Mouse (Mus musculus): Measurements from ENCODE around the gene Riox1.

DNA sequence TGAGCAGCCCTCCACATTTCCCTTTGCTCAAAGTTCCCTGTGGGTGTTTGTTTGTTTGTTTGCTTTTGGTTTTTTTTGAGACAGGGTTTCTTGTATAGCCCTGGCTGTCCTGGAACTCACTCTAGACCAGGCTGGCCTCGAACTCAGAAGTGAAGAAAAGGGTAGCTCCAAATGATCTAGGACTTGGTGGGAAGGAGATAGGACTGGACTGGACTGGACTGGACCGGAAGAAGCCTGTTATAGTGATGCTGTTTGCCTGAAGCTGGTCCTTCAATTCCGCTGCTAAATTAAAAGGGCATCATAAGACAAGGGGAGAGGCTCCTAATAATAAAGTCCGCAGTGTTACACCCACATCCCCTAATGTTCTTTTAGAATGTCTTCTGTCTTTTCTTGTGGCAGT, 38.1 kb downstream of the Riox1 start:
- TF ChIP-seq ZNF384 (IDR thresholded peaks at IDR 0.05; ENCODE audit: low read depth, low read length) (no peak), HCFC1 (IDR thresholded peaks at IDR 0.05; ENCODE audit: borderline replicate concordance, insufficient read depth, low read length) (no peak), CHD2 (IDR thresholded peaks at IDR 0.05; ENCODE audit: low read depth, low read length) (no peak), MAFK (IDR thresholded peaks at IDR 0.05; ENCODE audit: insufficient read depth, low read depth, low read length) (no peak)
